Mouse (Mus musculus): ENCODE data around the gene Asic1.

DNA sequence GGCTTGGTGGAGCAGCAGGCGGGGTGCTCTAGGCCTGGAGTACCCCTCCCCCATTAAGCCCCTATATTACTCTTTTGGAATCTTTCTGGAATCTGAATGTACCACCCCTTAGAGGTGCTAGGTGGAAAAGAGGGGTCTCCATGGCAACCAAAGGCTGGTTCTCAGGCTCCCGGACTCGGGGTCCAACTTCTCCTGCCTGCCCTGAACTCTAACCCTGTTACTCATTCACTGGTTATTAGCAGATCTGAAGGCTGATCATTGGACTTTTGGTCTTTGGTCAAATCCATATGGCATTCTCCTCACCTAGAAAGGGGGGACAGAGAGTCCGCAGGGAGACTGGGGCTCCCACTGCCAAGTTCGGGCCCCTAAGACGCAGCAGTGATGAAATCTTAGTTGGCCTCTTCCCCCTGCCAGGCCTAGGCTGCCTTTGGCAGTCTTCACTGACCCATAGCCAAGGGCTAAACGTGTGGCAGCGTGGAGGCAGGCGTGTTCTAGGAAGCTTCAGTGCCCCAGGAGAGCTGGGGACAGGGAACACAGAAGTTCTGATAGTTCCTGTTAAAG, 48.4 kb downstream of the Asic1 start:
- TF ChIP-seq POLR2A (IDR thresholded peaks at IDR 0.05; ENCODE audit: insufficient read depth, low read depth, low read length) (no peak), CTCF (IDR thresholded peaks at IDR 0.05; ENCODE audit: insufficient read depth, low read depth, low read length) (no peak)
